Mouse (Mus musculus) lung, postnatal 25 days (tissue): ENCODE results near the gene Dnaja1.
A peak's percentile ranks its signal among the peaks of the same experiment; 100 is the strongest.

Experiments used
- DNase-seq: peaks from one replicate; pipeline ENCODE4 v3.0.0; 2022; ENCODE audit warnings: low spot score

Gene Dnaja1

GRCm38 (mm10) chr4:40757157-40757779 is 35.3 kb downstream of the Dnaja1 start:
- no peak for DNase-seq

DNA sequence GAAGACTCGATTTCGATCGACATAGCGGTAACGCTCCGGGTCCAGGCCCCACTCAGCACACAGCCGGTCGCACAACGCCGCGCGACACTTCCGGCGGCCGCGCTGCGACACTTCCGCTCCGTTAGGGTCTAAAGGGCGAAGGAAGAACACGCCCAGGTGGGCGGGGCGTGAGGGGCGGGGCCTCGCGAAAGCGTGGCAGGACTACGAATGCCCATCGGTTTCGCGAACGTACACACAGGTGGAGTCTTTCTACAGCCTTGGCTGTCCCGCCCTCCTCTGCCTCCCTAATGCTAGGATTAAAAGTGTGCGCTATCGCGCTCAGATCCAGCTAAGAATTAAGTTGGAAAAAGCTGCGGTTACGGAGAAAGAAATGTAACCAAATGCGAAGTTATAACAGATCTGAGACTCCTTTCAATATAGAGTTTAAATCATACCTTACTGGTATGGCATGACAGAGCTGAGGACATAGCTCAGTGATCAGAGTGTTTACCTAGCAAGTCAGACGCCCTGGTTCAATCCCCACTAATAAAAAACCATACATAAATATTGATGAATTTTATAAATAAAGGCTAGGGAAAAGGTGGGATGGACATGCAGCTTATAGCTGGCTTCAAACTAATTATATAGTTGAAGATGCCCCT is 36.0 kb downstream of the Dnaja1 start, which contains the start of gene Smu1:
Gene Smu1 (minus strand): TSS at position 144 of the 641 bp plus-strand sequence.
- DNase-seq, result peak; percentile 96

- no peak for DNase-seq
These were observed 37.9 kb downstream of the Dnaja1 start for GRCm38 (mm10) chr4:40759876-40760275.

DNA sequence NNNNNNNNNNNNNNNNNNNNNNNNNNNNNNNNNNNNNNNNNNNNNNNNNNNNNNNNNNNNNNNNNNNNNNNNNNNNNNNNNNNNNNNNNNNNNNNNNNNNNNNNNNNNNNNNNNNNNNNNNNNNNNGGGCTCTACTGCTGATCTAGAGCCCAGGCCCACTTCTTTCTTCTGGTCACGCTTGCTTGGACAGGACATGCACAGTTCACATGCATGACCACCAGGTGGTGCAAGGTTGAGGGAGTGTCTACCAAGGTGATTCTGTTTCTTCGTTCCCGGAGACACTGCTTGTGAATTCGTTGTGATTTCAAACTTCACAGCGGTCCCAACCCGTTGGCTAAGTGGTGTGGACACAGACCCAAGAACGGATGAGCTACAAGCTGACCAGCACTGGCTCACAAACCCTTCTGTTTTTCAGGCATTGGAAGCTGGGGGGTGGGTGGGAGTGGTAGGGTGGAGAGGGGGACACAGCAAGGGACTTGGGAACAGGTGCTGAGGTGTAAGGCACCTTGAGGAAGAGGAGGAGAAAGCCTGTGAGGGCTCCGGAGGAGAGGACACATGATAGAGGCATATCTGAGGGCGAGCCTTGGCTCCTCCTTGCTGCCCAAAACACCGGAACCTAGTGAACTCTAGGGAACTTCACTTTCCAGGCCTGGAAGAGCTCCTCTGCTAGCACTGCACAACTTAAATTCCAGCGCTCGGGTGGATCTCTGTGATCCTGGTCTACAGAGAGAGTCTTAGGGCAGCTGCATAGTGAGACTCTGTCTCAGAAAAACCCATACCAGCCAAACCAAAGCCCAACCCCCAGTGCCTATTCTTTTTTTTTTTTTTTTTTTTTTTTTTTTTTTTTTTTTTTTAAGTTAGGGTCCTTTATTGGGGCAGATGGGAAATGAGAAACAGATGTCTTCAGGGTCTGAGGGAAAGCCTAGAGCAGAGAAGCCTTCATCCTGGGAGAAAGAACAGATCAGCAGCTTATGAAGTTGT is 52.6 kb downstream of the Dnaja1 start:
- peak; percentile 86 for DNase-seq

- DNase-seq, result no peak
These were observed 54.5 kb downstream of the Dnaja1 start for GRCm38 (mm10) chr4:40776416-40776815.

- peak; percentile 23 for DNase-seq
These were observed 55.2 kb downstream of the Dnaja1 start for GRCm38 (mm10) chr4:40777116-40777515.

DNA sequence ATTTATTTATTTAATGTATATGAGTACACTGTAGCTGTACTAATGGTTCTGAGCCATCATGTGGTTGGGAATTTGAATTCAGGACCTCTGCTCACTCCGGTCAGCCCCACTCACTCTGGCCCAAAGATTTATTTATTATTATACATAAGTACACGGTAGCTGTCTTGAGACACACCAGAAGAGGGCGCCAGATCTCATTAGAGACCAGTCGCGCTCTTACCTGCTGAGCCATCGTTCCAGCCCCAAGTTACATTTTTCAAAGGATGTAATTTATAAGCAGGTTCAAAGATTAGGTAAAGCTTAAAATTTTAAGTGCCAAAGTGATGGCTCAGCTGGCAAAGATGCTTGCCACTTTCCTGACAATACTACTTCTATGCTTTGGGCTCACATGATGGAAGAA is 56.7 kb downstream of the Dnaja1 start:
- DNase-seq, result no peak

GRCm38 (mm10) chr4:40781143-40781542 is 59.2 kb downstream of the Dnaja1 start:
- DNase-seq, result peak; percentile 63

DNA sequence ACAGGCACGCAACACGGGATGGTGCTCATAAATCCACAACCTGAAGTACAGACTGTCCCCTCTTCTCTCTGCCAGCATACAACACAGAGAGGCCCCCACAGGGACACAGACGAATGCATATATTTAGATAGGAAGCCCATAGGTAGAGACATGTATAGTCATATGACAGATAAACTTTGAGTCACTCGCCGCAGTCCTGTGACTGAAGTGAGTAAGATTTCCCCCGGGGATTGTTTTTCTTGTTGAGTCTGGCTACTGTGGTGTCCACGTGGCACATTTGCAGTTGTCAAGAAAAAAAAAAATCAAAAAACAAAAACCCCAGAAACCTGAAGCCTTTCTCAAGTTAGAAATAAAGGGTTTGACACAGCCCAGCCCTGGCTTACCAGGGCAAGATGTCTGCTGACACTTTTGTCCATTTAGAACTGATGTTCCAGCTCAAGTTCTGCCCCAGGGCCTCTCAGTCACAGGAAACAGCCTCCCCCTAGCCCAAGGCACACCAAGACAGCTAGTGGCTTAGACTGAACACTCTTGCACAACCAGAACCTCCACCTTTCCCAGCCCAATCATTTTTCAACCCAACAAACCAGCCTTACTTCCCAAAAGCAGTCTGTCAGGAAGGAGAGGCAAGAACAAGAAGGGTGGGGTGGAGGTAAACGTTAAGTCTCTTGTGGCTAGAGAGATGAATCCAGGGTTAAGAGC is 60.0 kb downstream of the Dnaja1 start:
- peak; percentile 14 for DNase-seq

GRCm38 (mm10) chr4:40783049-40783448 is 61.1 kb downstream of the Dnaja1 start:
- no peak for DNase-seq

- DNase-seq, result peak; percentile 61
These were observed 62.7 kb downstream of the Dnaja1 start for GRCm38 (mm10) chr4:40784556-40785169.

GRCm38 (mm10) chr4:40785620-40786166 is 63.7 kb downstream of the Dnaja1 start:
- no peak for DNase-seq

DNA sequence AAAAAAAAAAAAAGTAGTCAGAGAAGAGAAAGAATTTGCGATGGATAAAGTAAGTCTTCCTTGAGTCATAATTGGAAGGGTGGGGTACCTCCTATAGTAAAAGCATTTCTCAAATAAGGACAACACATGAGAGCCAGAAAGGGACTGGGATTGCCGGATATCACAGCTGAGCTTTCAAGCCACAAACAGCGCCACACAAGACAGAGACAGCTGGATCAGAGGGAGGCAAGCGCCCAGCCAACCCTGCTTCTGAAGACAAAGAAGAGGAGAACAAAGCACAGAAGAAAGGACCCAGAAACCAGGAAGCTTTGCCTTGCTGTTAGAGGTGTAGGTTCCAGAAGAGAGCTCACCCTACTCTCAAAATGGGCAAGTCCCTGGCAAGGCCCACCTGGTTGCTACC is 64.6 kb downstream of the Dnaja1 start:
- DNase-seq, result no peak
